Mouse (Mus musculus): ENCODE measurements at regions not wholly inside any gene's neighbourhood (a gene's known extent, or its start where the extent isn't known, plus 50 kb on each side); places are given as distances from the start of the nearest gene placed in this dataset.
A peak's percentile ranks its signal among the peaks of the same experiment; 100 is the strongest.

DNA sequence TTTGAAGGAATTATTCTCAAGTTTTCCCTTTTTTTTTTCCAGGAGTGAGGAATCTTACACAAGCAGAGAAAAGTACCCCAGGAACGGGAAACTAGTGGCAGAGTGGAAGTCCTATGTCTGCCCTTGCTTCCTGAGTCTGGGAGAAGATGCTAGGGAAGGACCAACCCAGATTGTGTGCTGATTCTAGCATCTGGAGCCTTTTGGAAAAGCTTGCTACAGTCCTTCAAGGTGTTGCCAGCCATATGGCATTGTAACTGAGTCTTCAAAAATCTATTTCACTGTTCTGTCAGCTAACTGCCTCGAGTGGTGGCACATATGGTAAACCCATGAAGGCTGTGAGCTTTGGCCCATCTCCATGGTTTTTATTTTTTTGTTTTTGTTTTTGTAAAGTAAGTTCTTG lies 432.3 kb downstream of the Adamts20 start:
- no peak overlapping the region for H3K27ac ChIP-seq
- no peak overlapping the region for H3K4me3 ChIP-seq
- no peak for TF ChIP-seq CTCF (conservative IDR thresholded peaks at IDR 0.05)
- peak in 1 of 2 experiments; percentile 43 for DNase-seq (ENCODE audit: low spot score in 2 of 2)

DNA sequence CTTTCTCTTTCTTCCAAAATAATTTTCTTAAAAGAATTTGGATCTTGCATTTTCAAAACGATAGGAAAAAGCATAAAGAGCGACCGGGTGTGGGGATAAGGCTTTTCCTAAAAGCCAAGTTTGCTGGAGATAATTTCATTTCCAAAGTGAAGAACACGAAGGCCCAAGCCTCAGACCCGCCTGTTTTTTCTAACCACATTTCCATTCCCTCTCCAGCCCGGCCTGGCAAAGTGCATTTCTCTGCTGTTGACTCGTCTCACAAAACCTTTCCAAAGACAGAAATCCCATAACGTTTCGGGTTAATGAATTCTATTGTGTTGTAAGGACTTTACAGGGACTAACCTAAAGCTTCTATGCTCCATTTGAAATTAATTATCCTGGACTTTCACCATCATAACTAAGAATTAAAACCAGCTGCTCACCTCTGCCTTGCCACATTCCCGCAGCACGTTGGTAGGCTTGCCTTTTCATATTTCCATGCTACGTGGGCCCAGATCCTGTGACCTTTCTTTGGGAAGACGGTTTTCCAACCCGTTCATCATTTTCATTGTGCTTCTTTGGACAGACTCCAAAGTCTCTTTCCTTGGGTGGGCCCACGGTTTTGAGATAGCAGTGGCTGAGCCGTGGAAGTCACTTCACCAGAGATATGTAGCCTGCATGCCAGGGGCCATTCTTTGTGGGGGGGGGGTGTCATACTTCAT lies 430.5 kb upstream of the Prickle1 start:
- H3K4me3 ChIP-seq = no peak overlapping the region
- no peak for TF ChIP-seq CTCF (conservative IDR thresholded peaks at IDR 0.05)
- no peak overlapping the region for H3K27ac ChIP-seq
- DNase-seq (ENCODE audit: low spot score in 2 of 2) = no peak

DNA sequence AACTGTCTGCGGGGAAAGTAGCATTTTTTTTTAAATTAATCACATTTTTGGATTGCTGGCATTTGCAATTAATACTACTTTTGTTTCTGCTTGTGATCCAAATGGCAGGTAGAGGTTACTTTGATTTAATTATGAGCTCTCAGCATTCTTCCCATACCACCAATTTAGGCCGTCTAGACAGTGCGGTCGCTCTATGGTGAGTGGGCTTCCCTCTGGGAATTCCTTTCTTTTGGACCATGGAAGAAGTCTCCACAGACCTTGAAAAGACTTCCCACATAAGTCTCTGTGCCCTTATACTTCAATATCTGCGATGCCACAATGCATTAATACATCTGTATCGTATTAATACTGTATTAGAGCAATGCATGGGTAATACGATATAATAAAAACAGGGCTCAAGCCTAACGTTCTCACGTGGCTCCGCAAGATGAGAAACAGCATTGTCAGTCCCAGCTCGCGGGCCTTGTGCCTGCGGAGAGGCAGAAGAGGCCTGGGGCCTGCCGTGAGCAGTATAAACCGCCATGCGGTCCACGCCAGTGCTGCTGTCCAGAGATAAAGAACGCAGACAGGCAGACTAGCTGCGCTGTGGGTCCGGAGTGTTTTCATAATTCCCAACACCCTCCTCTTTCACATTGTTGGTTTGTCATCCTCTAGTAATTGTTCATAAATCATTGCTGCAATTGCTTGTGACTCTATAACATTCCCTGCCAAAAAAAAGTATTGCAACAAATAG lies 429.7 kb upstream of the Prickle1 start:
- H3K27ac ChIP-seq = no peak overlapping the region

DNA sequence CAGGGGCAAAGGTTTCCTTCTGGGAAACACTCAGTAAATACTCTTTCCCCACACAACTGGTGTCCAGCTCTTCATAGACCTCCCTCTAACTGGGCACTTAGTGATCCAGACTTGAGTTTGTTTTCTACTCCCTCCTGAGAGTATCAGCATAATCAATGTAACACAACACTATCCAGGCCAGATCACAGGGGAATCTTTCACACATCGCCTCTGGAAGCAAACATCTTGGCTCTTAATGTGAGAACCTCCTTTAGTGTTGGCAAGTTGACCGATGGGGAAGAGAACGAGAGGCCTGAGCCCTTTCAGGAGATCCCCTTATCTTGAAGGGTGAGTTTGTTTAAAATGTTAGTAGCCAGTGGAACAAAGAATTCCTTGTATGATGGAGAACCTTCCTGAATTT lies 429.1 kb upstream of the Prickle1 start:
- no peak overlapping the region for H3K4me3 ChIP-seq
- no peak for TF ChIP-seq CTCF (conservative IDR thresholded peaks at IDR 0.05)
- H3K27ac ChIP-seq = no peak overlapping the region
- no peak for DNase-seq (ENCODE audit: low spot score in 2 of 2)

More for the DNA sequence above, 429.7 kb upstream of the Prickle1 start:
- H3K4me3 ChIP-seq = no peak overlapping the region
- DNase-seq (ENCODE audit: low spot score in 2 of 2) = no peak
- TF ChIP-seq CTCF (conservative IDR thresholded peaks at IDR 0.05) = no peak

DNA sequence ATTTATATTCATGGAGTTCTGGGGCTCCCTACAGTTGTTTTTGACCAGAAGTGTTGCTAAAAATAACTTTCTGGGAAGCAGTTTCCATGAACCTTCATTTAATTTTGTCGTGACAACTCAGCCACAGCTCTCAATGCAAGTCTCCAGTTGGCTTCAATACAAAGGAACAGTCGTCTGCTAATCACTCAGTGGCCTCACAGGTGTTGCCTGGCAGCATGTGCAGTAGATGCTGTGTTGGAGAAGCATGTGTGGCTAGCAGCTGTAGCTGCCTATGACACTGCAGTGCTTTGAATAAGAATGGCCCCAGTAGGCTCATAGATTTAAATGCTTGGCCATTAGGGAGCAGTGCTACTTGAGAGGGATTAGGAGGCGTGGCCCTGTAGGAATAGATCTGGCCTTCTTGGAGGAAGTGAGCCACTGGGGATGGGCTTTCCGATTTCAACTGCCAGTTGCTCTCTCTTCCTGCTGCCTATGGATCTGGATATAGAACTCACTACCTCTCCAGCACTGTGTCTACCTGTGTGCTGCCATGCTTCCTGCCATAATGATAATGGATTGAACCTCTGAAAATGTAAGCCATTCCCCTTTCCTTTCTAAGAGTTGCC lies 428.5 kb upstream of the Prickle1 start:
- no peak for DNase-seq (ENCODE audit: low spot score in 2 of 2)
- no peak for TF ChIP-seq CTCF (conservative IDR thresholded peaks at IDR 0.05)
- no peak overlapping the region for H3K4me3 ChIP-seq
- no peak overlapping the region for H3K27ac ChIP-seq

DNA sequence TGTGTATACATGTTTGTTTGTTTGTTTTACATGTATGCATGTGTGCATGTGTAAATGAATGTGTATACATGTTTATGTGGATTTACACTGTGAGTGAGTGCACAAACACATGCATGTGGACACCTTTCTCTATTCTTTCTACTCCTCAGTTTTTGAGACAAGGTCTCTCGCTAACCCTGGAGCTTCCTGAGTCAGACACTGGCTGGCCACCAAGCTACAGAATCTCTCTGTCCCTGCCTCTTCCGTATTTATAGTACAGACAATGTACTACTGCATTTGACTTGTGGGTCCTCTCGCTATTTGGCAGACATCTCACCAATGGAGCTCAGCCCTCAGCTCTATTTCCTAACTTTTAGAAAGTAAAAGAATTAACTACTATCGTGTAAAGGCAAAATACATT lies 427.8 kb upstream of the Prickle1 start:
- no peak overlapping the region for H3K27ac ChIP-seq
- TF ChIP-seq CTCF (conservative IDR thresholded peaks at IDR 0.05) = no peak
- no peak overlapping the region for H3K4me3 ChIP-seq
- no peak for DNase-seq (ENCODE audit: low spot score in 2 of 2)

DNA sequence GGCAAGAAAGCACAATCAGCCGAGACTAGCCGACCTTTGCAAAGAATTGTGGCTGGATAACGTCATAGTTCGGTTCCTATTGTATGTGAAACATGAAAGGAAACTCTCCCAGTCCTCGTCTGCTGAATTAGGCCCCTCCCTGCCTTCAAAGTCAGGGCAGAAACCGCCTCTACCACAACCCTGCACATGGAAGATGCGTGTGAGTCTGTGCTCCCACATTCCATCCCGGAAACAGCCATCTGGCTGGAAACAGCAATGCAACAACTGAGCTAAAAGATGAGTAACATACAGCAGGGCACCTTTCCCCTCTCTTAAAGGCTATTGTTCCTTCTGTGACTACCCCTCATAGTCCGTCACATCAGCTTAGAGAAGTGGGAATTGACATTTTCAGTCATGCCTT lies 422.1 kb upstream of the Prickle1 start:
- peak overlapping the region; percentile 39; the same call in 1 of the 2 replicates for H3K27ac ChIP-seq
- peak; percentile 45 to 46 for DNase-seq (ENCODE audit: low spot score in 2 of 2)
- no peak overlapping the region for H3K4me3 ChIP-seq
- no peak for TF ChIP-seq CTCF (conservative IDR thresholded peaks at IDR 0.05)

DNA sequence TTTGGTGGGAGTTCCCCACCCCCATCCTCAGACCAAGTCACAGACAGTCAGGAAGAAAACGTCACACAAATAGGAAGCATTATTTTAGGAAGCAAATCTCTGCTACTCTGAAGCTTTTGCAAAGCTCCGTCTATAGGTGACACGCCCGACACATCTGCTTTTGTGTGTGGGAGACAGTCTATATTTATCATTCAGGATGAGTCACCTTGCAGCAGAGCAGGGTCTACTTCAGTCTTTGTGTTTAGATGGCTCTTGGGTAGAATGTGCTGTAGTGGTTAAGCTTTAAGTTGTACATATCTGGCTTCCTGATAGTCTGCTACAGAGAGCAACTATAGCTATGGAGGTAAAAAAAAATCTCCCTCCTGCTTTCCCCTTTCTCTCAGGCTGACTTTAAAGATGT lies 415.8 kb upstream of the Prickle1 start:
- DNase-seq (ENCODE audit: low spot score in 2 of 2) = no peak
- Histone ChIP-seq H3K4me3 (no peak overlapping the region), H3K27ac (no peak overlapping the region; the same call in 1 of the 2 replicates)
- TF ChIP-seq CTCF (conservative IDR thresholded peaks at IDR 0.05) = no peak

DNA sequence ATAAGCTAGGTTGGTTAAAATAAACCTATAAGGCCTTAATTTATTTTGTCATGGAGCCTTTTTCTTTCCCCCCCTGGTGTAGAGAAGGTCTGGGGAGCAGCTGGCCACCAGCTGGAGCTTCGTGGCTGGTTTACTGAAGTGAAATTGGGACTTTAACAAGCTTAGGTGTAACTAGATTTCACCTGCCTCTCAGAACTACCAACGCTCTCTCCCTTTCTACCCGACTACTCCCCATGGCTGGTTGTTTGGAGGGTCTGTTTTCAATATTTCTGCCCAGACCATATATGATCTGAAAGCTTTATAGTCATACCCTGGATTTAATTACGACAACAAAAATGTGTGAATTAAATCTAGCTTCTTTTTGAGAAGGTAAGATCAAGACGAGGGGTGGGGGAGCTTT lies 410.4 kb upstream of the Prickle1 start:
- Histone ChIP-seq H3K4me3 (no peak overlapping the region), H3K27ac (no peak overlapping the region)
- DNase-seq (ENCODE audit: low spot score in 2 of 2) = no peak
- no peak for TF ChIP-seq CTCF (conservative IDR thresholded peaks at IDR 0.05)

DNA sequence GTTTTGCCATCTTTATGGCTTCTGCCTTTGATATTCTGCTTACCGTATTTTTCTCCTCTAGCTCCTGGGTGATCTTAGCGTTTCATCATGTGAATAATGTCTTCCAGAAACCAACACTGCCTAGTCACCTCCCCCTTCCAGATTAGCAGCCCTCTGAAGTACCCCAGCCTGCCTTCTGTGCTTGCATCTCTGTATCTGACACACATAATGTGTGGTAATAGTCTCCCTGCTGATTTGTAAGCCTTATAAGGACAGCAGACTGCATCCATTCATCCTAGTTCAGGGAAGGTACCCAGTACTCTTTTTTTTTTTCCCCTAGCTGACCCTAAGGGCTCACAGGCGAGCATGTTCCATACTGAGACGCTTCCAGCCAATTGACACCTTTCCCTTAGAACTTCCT lies 409.2 kb upstream of the Prickle1 start:
- Histone ChIP-seq H3K27ac (no peak overlapping the region), H3K4me3 (no peak overlapping the region)
- no peak for DNase-seq (ENCODE audit: low spot score in 2 of 2)
- no peak for TF ChIP-seq CTCF (conservative IDR thresholded peaks at IDR 0.05)

DNA sequence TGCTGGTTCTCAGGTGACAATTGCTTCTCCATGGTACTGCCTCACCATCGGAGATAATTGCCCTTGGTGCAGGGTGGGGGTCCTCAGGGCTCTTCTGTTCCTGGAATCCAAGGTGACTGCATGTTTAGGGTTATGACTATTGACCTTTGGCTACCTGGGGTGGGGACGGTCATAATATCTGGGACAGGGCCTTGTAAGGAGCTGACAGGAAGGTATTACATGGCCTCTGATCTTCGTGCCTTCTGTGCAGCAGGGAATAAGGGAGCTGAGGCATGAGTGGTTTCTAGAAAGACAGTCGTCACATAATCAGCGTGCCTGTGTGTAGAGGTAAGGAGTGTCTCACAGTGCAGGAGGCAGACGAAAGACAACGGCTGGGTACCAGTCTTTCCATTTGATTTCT lies 407.5 kb upstream of the Prickle1 start:
- H3K4me3 ChIP-seq = no peak overlapping the region
- no peak for TF ChIP-seq CTCF (conservative IDR thresholded peaks at IDR 0.05)
- H3K27ac ChIP-seq = no peak overlapping the region
- no peak for DNase-seq (ENCODE audit: low spot score in 2 of 2)

DNA sequence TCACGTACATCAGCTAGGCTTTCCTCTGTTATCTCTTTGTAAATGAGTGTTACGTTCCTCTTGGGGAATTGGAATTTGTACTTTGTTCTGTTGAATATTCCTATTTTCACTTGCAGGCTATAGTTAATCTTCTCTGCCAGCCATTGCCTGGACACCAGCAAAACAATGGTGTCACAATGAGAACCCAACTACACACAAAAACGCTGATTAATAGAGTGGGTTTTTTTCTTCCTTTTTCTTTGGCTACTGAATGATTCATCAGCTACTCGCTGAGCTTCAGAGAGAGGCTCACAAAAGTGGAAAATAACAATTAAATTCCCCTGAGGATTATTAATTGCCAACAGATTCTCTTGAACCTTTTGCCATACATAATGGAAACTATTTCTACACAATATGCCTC lies 398.9 kb upstream of the Prickle1 start:
- DNase-seq (ENCODE audit: low spot score in 2 of 2) = no peak
- no peak overlapping the region for H3K4me3 ChIP-seq
- TF ChIP-seq CTCF (conservative IDR thresholded peaks at IDR 0.05) = no peak
- H3K27ac ChIP-seq = no peak overlapping the region

DNA sequence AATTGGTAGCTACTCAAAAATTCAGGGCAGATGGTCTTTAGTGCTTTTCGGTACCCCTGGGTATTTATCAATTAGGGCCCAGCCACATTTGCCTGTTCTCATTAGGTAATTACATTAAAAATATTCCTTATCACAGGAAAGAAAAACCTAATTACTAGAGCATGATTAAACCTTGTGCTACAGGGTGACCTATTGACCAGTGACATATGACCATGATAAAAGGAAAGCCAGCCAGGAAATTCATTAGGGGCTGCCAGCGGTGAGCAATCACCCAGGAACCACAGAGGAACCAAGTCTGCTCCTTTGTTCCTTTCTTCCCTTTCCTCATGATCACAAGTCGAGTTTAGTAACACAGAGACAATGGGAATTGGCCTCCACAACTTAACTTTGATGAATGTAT lies 394.4 kb upstream of the Prickle1 start:
- H3K27ac ChIP-seq = no peak overlapping the region
- no peak for TF ChIP-seq CTCF (conservative IDR thresholded peaks at IDR 0.05)
- H3K4me3 ChIP-seq = no peak overlapping the region
- DNase-seq (ENCODE audit: low spot score in 2 of 2) = no peak

DNA sequence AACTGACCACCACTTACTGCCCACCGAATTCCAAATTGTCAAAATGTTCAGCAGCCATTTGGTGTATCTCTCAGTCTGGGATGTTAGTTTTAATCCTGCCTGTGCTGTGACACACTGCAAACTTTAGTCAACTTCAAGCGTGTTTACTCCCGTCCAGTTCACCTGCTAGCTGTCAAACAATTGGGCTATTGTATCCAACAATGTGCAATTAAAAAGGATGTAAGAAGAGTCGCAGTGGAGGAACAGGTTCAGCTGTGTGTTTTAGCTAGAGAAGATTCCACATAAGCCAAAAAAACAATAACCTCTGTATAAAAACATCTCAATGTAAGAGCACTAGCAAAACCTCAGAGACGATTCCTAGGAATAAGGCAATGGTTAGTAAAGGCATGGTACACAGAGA lies 392.7 kb upstream of the Prickle1 start:
- no peak for DNase-seq (ENCODE audit: low spot score in 2 of 2)
- Histone ChIP-seq H3K4me3 (no peak overlapping the region), H3K27ac (no peak overlapping the region)
- no peak for TF ChIP-seq CTCF (conservative IDR thresholded peaks at IDR 0.05)

Measured in layer of hippocampus, adult 2 months (tissue).